Mouse (Mus musculus) left cerebral cortex, adult 2 months (tissue): Measurements from ENCODE around the gene Pitpnm2. TPM values are rescaled to one million over a fixed set of nuclear protein-coding genes. Genes with fewer than 3 reads are reported as not detected.

Source experiments
- DNase-seq, 2 experiments: peaks; one replicate each; pipeline ENCODE4 v3.0.0; 2021 to 2022; ENCODE audit warnings: low spot score in 2 of 2, mixed read lengths in 1 of 2; ENCODE audit errors: extremely low spot score in 1 of 2
- H3K27ac ChIP-seq: fragments of 200-600 bp; 2 replicates; pipeline ENCODE4 v1.8.1; 2022
- H3K4me3 ChIP-seq: fragments of 200-600 bp; 2 replicates; pipeline ENCODE4 v1.8.1; 2022
- CTCF ChIP-seq: fragments of 200-600 bp; IDR thresholded peaks from 2 replicates; pipeline ENCODE4 v1.8.1; 2022; ENCODE audit warnings: antibody characterized with exemption, mild to moderate bottlenecking, moderate library complexity
- intact Hi-C: fragments of 180-260 bp; cut with DNase I; formaldehyde crosslinking; loops from one replicate; pipeline ENCODE4 v1.15.1; 2025
- total RNA-seq, 2 experiments: library from RNA; stranded (reverse); gene quantifications; 2 replicates each; pipeline ENCODE4 v1.2.3; 2021

The Pitpnm2 gene
- total RNA-seq, 2 experiments from 2014 or later: 317 to 336 TPM

- no peak for TF ChIP-seq CTCF
- intact Hi-C loops: no loop called here
- peak overlapping the region; percentile 72 for H3K27ac ChIP-seq
- H3K4me3 ChIP-seq: no peak overlapping the region
- DNase-seq: no peak
These were observed 43.0 kb downstream of the Pitpnm2 start for GRCm38 (mm10) chr5:124206481-124207038.

GRCm38 (mm10) chr5:124205809-124206380, 43.7 kb downstream of the Pitpnm2 start:
- no peak for TF ChIP-seq CTCF
- DNase-seq: no peak
- no peak overlapping the region for H3K4me3 ChIP-seq
- intact Hi-C loops: no loop called here
- peak overlapping the region; percentile 72; the same call in 1 of the 2 replicates for H3K27ac ChIP-seq

GRCm38 (mm10) chr5:124205211-124205610, 44.3 kb downstream of the Pitpnm2 start:
- intact Hi-C loops: no loop called here
- TF ChIP-seq CTCF: no peak
- H3K27ac ChIP-seq: no peak overlapping the region
- DNase-seq: no peak
- H3K4me3 ChIP-seq: no peak overlapping the region

- Histone ChIP-seq H3K4me3 (no peak overlapping the region), H3K27ac (no peak overlapping the region)
- TF ChIP-seq CTCF: no peak
- no peak for DNase-seq
- intact Hi-C loops: no loop called here
These were observed 45.3 kb downstream of the Pitpnm2 start for GRCm38 (mm10) chr5:124204127-124204794.

GRCm38 (mm10) chr5:124203251-124203650, 46.3 kb downstream of the Pitpnm2 start:
- Histone ChIP-seq H3K4me3 (no peak overlapping the region), H3K27ac (no peak overlapping the region)
- TF ChIP-seq CTCF: no peak
- intact Hi-C loops: no loop called here
- no peak for DNase-seq

- DNase-seq: no peak
- Histone ChIP-seq H3K27ac (no peak overlapping the region), H3K4me3 (no peak overlapping the region)
- no peak for TF ChIP-seq CTCF
- intact Hi-C loops: no loop called here
These were observed 47.5 kb downstream of the Pitpnm2 start for GRCm38 (mm10) chr5:124202071-124202470.

- intact Hi-C loops: no loop called here
- DNase-seq: no peak
These were observed 48.0 kb downstream of the Pitpnm2 start for GRCm38 (mm10) chr5:124201564-124201963.

GRCm38 (mm10) chr5:124200844-124201243, 48.7 kb downstream of the Pitpnm2 start:
- no peak overlapping the region for H3K4me3 ChIP-seq
- no peak overlapping the region for H3K27ac ChIP-seq
- DNase-seq: no peak
- TF ChIP-seq CTCF: no peak
- intact Hi-C loops: no loop called here

More at GRCm38 (mm10) chr5:124201564-124201963, 48.0 kb downstream of the Pitpnm2 start:
- no peak overlapping the region for H3K4me3 ChIP-seq
- no peak for TF ChIP-seq CTCF
- no peak overlapping the region for H3K27ac ChIP-seq

GRCm38 (mm10) chr5:124199168-124199567, 50.4 kb downstream of the Pitpnm2 start:
- DNase-seq: no peak
- Histone ChIP-seq H3K27ac (no peak overlapping the region), H3K4me3 (no peak overlapping the region)
- no peak for TF ChIP-seq CTCF
- intact Hi-C loops: no loop called here

GRCm38 (mm10) chr5:124198473-124198872, 51.1 kb downstream of the Pitpnm2 start:
- TF ChIP-seq CTCF: no peak
- no peak overlapping the region for H3K27ac ChIP-seq
- H3K4me3 ChIP-seq: no peak overlapping the region
- no peak for DNase-seq
- intact Hi-C loops: no loop called here

GRCm38 (mm10) chr5:124196082-124196481, 53.5 kb downstream of the Pitpnm2 start:
- intact Hi-C loops: no loop called here
- peak overlapping the region; percentile 73; the same call in 1 of the 2 replicates for H3K27ac ChIP-seq
- no peak for DNase-seq
- no peak for TF ChIP-seq CTCF
- H3K4me3 ChIP-seq: no peak overlapping the region

GRCm38 (mm10) chr5:124194386-124195084, 55.0 kb downstream of the Pitpnm2 start:
- peak overlapping the region; percentile 71 for H3K27ac ChIP-seq
- intact Hi-C loops: no loop called here
- no peak for TF ChIP-seq CTCF
- no peak for DNase-seq
- H3K4me3 ChIP-seq: no peak overlapping the region
